Mouse (Mus musculus) layer of hippocampus, postnatal 25 days (tissue): ENCODE data around the gene Sys1. TPM values are rescaled to one million over a fixed set of nuclear protein-coding genes. Genes with fewer than 3 reads are reported as not detected.

Experiments used
- DNase-seq, 2 experiments: peaks; one replicate each; pipeline ENCODE4 v3.0.0; 2022; ENCODE audit warnings: mixed read lengths in 2 of 2, low spot score in 1 of 2; ENCODE audit errors: extremely low spot score in 1 of 2
- total RNA-seq, 2 experiments: library from RNA; stranded (reverse); gene quantifications; 2 replicates each; pipeline ENCODE4 v1.2.3; 2021

Sys1 gene
- total RNA-seq, 2 experiments from 2014 or later: 41.0 to 45.2 TPM

DNA sequence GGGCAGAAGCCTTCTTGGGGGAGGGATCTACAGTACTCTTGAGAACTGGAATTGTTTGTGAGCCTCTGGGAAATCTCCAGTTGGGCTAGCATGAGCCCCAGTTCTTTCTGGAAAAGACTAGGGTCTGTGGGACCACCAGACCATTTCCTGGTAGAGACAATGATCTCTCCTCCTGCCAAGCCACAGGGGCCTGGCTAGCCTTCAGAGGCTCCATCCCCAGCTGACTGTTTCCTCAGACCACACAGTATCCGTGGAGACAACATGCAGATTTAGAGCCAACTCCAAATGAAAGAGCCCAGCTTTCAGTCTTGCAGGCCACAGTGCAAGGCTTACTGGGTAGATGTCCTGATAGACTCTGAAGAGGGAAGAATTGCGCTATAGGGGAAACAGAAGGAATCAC, 37.4 kb downstream of the Sys1 start:
- no peak for DNase-seq

DNA sequence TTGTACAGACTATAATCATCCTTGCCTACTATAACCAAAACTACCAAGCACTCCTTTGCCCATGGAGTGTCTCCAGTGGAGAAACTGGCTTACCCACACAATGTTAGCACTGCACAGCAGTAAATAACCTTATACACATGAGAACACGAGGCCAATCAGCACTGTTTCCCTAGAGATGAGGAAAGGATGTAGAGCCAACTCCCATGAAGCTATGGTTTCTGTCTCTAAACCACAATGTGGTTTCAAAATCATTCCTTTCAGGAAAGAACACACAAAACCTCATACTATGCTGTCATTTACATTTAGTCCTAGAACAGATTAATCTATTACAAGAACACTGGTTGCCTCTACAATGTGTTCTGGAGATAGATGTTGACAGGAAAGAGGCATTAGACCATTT, 39.6 kb downstream of the Sys1 start:
- DNase-seq: no peak

GRCm38 (mm10) chr2:164496847-164497690, 40.3 kb downstream of the Sys1 start, which contains the start of gene Pigt:
Gene Pigt, plus strand, starts transcription at chr2:164497520.
- DNase-seq: peak; percentile 74 to 78

DNA sequence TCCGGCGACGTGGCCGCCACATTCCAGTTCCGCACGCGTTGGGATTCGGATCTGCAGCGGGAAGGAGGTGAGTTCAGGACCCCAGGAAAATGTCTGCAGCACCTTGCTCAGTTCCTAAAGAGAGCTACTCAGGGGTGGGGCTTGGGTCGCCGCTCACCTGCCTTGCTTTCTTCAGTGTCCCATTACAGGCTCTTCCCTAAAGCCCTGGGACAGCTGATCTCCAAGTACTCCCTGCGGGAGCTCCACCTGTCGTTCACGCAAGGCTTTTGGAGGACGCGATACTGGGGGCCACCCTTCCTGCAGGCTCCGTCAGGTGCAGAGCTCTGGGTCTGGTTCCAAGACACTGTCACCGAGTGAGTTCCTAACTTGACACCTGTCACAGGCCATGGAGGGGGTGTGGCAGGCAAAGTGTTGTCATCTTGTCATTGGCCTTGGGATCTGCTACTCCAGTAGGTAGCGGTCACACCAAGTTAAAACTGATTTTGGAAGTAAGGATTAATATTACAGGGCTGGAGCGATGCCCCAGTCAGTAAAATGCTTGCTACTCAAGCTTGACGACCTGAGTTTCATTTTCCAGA, 41.0 kb downstream of the Sys1 start:
- no peak for DNase-seq

- DNase-seq: no peak
Observed at GRCm38 (mm10) chr2:164499317-164499716, 42.6 kb downstream of the Sys1 start.

DNA sequence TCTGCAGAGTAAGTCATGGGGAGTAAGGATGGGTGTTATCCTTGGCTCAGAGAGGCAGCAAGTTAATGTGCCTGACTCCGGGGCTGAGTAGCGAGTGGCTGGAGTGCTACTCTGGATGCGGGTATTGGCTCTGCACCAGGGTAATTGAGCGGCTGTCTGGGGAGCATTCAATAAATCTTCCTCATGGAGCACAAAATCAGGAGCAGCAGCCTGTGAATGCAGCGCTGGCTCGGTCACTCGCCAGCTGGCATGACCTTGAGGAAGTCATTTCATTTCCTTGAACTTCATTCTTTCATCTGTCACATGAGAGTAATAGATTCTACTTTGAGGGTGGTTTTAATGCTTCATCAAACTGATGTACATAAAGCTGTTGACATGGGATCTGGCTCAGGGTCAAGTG, 43.7 kb downstream of the Sys1 start:
- no peak for DNase-seq

GRCm38 (mm10) chr2:164504919-164505318, 48.2 kb downstream of the Sys1 start:
- DNase-seq: no peak

- no peak for DNase-seq
Observed at GRCm38 (mm10) chr2:164505619-164506347, 49.0 kb downstream of the Sys1 start.

DNA sequence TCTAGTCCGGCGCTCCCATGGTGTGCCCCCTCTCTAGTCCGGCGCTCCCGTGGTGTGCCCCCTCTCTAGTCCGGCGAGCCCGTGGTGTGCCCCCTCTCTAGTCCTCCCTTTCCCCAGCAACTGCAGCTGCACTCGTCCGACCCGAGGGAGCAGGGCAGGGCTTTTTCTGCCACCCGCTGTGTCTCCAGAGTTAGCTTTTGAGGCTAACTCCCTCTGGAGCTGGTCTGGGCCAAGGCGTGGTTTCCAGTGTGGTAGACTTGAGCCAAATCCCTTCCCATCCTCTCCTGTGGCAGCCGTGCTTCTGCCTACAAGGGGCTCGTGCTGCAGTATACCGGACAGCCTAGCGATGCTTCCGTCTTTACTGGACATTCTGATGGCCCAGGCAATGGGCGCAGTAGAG, 51.0 kb downstream of the Sys1 start:
- DNase-seq: no peak

DNA sequence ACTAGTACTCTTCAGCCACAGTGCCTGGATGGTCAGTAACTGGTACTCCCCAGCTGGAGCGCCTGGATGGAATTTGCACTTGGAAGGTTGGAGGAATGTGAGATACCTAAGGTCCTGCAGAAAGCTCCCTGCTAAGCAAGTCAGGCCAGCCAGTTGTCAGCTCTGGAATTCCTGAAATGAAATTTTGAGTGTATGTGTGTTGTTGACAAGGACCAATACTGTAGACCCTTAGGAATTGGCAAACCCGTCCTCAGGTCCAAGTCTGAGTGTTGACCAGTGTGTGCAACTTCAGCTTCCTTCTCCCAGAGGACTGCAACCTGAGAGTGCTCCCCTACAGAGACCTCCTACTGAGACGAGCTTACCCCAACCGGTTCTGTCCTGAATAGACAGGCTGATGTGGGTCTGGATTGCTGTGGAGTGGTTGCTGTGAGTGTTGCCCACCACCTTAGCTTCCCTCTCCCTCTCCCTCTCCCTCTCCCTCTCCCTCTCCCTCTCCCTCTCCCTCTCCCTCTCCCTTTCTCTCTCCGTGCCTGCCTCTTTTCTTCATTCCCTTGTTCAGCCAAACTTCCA, 53.9 kb downstream of the Sys1 start:
- no peak for DNase-seq

- DNase-seq: no peak
Observed at GRCm38 (mm10) chr2:164512121-164512909, 55.6 kb downstream of the Sys1 start.

DNA sequence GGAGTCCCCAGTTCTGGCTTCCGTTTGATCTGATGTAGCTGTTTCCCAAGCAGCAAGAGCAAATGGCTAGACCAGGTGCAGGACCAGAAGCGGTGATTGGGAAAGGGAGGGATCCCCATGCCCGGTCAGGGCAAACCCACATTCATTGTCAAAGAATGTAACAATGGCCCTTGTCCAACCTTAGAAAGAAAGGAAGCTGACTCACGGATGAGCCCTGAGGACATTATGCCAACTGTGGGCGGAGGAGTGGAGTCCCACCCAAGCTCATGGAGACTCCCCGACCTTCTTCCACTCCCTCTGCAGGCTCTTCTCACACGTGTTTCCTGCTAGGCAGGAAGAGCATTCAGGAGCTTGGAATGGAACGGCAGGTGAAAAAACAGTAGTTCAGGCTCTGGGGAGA, 56.6 kb downstream of the Sys1 start:
- no peak for DNase-seq

DNA sequence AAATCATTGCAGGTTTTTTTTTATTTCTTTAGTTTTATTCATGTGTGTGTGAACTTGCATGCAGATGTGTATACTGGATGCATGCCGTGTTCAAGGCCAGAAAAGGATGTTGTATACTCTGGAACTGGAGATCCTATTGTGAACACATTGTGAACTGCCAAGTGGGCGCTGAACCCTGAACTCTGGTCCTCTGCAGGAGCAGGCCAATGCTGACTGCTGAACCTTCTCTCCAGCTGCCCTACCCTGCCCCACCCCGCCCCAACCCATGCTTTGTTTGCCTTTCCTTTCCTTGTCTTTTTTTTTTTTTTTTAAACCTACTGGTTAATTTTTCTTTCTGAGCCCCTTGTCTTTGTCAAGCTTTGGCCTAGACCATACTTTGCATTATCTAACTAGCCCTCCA, 58.2 kb downstream of the Sys1 start:
- DNase-seq: no peak

DNA sequence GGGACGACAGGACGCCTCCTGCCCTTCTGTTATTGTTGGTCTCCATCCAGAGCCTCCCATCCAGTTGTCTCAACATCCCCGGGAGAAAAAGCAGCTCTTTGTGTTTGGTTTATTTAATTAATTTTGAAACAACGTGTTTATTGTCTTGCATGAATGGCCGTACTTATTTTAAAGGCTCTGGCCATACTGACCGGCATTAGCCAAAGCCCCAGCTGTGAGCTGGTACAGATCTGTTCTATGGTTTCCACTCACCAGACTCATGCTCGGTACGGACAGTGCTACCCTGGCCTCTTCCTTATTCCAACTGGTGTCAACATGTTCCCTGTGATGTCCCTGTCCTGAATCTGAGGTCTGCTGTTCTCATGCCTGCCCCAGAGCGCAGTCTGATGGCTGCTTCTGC, 59.1 kb downstream of the Sys1 start:
- DNase-seq: no peak

DNA sequence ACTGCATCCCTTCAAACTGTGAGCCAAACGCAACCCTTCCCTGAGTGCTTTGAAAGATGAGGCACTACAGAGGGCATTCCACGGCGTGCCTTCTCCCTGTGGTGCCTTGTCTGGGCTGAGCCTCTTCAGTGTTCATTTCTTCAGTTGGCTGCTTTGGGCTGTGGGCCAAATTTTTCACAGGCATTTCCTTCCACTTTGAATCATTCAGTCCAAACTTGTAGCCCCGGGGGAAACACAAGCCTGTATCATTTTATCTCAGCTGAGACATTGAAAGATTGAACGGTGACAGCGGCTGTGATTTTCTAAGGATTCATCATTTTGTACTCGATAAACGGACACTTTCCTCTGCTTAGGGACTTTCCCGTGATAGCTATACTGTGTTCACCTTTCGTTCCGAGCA, 59.8 kb downstream of the Sys1 start:
- DNase-seq: no peak

GRCm38 (mm10) chr2:164517485-164518221, 60.9 kb downstream of the Sys1 start:
- peak in 1 of 2 experiments; percentile 40 for DNase-seq

GRCm38 (mm10) chr2:164518266-164519170, 61.8 kb downstream of the Sys1 start:
- DNase-seq: no peak

GRCm38 (mm10) chr2:164519171-164519526, 62.4 kb downstream of the Sys1 start:
- no peak for DNase-seq

- DNase-seq: no peak
Observed at GRCm38 (mm10) chr2:164520782-164521181, 64.0 kb downstream of the Sys1 start.
